Mouse (Mus musculus) testis, postnatal 10 days (tissue): ENCODE results near the gene Rnh1.

Source experiments
- DNase-seq: peaks from one replicate; pipeline ENCODE4 v3.0.0; 2021; ENCODE audit warnings: low spot score

The Rnh1 gene

DNA sequence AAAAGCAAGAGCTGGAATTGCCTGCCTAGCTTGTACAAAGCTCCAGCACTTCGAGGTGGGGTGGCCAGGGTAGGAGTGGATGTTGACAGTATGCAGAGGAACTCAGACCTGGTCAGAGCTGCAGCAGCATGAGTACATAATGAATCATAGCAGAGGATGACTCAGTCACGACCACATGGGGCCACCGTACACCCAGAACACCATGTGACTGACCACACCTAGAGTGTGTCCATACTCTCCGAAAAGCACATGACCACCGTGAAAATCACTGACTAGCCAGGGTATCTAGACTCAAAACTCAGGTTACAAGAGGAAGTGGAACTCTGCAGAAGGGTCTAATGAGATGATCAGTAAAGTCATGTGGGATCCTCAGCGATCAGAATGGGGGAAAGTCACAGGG lies 7.8 kb downstream of the Rnh1 start:
- DNase-seq: no peak

DNA sequence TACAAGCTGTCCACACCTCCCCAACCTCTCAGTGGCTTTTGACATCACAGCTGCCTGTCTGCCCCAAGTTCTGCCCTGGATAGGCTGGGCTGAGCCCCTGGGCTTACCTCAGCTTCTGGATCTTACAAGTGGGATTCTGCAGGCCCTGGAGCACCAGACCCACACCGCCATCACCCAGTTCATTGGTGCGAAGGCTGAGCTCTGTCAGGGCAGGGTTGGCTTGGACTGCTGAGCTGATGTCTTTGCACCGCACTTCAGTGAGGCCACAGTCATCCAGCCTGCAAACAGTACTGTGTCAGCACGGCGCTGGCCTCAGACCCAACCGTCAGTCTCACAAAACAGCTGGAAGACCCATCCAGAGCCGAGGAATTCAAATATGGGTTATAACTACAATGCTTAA lies 8.3 kb downstream of the Rnh1 start:
- no peak for DNase-seq

DNA sequence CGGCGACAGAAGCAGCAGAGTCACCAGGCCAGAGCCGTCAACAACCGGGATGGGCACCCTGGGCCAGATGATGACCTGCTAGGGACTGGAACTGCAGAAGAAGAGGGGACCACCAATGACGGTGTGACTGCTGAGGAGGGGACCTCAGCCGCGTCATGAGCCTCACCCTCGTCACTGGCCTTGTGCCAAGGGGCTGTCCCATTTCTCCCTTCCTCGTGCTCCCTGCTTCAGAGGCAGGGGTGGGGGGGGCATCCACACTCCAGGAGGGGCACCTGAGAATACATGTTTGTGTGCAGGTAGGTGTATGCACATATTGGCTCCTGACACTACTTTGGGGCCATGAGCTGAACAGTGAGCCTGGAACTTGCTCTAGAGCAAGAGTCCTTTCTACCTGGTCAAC lies 17.3 kb downstream of the Rnh1 start:
- DNase-seq: peak; percentile 59

DNA sequence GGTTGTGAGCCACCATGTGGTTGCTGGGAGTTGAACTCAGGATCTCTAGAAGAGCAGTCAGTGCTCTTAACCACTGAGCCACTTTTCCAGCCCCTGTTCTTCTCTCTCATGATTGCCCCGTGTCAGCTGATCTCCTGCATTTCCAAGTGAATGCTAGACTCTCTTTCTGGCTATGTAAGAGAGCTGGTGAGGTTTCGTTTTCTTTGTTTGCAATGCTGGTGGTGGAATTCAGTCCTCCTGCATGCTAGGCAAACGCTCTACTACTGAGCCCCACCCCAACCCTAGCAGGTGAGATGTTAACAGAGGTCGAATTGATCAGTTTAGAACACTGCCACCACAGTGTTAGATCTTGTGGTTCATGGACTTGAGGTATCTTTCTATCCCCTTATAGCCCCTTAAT lies 24.0 kb downstream of the Rnh1 start:
- no peak for DNase-seq

DNA sequence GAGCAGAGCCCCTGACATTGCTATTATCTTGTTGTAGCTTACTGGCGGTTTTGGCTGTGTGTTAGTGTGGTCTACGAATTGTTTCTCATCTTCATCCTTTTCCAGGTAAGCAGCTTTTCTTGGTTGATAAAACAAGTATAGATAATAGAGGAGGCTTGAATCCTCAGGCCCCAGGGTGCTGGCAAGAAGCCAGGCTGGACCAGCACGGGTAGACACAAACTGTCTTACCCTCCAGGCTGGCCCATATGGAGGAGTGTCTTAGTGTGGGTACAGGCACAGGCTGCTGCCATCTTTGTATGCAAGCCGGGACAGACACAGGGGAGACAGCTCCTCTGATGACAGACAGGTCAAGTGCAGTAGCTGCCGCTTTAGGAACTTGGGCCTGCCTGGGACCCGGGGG lies 25.6 kb downstream of the Rnh1 start:
- DNase-seq: peak; percentile 64

DNA sequence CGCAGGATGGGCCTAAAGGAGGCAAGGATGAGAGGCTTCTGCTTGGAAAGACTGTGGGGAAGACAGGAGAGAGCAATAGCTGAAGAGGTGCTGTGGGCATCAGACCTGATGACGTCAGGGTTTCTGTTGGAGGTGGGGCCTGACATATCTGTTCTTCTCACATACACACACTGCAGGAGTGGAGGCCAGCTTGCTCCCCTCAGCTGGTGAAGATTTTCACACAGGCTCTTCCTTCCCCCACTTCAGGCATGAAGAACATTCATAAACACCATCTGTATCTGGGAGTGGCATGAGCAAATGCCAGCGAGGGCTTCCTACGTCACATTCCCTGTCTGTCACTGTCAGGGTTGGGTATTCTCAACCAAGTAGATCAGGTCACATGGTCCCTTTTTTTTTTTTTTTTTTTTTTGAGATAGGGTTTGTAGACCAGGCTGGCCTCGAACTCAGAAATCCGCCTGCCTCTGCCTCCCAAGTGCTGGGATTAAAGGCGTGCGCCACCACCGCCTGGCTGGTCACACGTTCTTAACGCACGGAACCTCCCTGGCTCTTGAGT lies 26.5 kb downstream of the Rnh1 start:
- DNase-seq: no peak

DNA sequence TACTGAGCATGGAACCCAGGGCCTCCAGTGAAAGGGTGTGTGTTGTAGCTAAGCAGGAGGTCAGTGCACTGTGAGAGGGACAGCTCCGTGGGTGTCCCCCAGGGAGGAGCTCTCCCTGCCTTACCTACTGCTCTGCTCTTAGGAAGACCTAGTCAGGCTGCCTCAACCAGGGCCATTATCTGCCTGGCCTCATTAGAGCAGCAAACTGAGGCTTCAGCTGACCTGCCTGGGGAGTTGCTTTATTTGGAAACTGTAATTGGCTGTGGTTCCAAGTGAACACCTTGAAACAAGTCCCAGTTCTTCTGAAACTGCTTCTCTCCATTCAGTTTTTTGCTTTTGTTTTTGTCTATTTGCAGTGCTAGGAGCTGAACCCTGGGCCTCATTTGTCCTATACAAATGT lies 27.3 kb downstream of the Rnh1 start:
- DNase-seq: no peak

DNA sequence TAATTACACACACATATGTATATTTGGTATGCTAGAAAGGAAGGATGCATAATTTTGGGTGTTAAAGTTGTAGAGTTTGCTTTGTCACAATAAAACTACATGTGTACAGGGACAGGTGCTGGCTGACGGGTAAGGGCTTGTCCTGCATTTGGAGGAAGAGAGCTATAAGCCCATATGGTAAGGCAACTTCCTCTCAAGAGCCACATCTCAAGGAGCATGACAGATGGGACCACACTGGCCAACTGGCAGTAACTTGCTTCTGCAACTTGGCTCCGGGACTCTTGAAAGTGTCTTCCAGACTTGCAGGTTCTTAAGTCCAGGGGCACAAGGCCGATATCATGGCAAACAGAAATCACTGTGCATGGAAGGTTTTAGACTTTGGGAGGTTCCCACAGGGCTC lies 28.0 kb downstream of the Rnh1 start:
- DNase-seq: no peak

DNA sequence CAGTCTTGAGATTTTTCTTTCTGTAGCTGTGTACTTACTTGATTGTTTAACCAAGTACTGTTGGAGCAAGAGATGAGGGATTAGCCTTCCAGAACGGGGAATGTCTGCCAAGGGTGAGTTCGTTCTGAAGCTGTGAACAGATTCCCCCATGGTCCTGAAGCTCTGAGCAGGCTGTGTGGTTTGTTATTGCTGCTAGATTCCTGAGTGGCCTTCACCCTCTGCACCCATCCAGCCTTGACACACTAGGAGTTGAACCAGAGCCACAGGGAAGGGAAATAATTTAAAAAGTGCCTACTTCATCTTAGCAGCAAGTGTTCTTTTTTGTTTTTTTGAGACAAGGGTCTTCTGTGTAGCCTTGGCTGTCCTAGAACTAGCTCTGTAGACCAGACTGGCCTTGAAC lies 28.8 kb downstream of the Rnh1 start:
- no peak for DNase-seq

DNA sequence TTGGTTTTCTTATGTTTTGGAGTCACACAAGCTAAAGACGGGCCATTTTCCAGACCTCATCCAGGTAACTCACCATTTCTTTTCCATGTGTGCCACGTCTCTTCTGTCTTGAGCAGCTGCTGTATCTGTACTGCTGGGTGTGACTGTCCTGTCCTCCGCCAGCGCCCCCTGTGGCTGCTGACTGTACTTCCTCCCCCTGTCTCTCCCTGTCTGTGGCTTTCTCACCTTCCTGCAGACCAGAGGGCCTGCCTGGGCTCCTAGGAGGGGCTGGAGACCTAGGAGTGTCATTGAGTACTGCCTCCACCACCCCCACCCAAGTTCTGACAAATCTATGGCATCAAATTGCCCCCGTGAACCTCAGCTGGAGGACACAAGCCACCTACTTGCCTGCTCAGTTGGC lies 29.5 kb downstream of the Rnh1 start:
- peak; percentile 82 for DNase-seq

DNA sequence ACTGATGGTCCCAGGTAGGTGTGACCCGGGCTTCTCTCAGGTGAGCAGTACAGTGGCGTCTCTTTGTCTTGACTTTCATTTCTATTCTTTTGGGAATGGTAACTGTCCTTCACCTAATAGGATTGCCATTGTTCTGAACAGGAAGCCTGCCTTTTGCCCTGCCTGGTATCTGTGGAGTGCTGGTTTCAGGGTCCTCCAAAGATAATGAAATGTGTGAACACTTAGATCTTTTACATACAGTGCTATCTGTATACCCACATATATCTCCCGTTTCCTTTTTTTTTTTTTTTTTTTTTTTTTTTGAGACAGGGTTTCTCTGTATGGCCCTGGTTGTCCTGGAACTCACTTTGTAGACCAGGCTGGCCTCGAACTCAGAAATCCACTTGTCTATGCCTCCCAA lies 31.3 kb downstream of the Rnh1 start:
- DNase-seq: no peak

DNA sequence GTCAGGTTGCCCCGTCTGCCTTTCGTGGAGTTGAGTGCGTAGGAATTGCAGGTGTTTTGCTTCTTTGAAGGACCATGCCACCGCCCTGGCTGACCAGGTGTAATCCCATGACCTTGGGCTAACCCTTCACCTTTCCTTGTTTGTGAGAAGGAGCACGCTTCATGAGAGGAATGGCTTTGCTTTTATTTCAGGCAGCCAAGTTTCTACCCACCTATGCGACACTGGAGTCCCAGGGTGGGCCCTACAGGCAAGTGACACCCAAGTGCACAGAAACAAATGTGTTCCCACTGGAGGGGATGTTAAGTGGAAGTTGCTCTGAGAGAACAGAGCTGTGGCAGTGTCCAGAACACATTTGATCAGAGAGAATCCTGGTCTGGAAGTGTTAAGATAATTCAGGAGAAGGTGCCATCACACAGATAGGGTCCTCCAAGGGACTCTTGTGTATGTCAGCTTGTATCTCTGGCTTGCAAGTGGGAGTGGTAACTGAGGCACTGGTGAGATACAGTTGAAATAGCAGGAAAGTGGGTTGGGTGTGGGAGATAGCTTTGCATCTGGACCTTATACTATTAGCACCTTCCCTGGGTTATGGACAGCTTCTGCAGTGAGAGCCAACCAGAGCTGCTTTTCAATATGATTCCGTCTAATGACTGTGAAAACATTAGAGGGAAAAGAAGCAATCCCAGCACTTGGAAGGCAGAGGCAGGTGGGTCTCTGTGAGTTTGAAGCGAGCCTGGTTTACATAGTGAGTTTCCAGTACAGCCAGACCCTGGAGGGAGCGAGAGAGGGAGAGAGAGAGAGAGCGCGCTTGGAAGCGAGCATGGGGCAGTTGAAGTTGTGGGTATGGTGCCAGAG lies 40.5 kb downstream of the Rnh1 start:
- no peak for DNase-seq

DNA sequence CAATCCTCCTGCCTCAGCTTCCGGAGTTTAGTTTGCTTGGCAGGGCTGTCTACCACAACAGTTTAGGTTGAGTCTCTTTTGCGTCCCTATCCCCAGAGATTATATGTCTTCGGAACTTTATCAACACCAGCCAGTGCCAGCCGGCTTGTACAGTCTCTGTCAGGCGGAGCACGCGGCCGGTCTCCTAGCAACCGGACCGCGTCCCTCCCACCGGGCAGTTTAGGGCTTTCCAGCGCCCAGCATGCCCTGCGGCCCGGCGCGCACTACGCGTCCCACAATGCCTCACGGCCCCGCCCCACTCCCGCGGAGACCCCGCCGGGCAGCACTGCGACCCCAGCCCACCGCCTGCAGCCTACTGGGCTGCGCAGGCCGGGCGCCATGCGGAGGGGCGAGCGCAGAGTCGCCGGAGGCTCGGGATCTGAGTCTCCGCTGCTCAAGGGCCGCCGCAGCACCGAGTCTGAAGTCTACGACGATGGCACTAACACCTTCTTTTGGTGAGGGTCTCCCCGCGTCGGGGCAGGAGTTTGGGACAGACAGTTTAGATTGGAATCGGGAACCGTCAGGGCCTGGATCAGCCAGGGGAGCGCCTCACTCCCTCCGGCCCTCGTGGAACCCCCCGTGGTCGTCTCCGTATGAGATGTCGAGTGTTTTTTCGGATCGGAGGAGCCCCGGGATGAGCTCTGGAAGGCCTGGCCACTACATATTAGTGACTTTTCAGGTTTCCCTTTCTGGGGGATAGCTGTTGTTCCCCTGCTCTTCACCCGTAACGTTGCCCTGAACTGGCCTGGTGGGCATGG lies 41.4 kb downstream of the Rnh1 start:
- DNase-seq: peak; percentile 92

DNA sequence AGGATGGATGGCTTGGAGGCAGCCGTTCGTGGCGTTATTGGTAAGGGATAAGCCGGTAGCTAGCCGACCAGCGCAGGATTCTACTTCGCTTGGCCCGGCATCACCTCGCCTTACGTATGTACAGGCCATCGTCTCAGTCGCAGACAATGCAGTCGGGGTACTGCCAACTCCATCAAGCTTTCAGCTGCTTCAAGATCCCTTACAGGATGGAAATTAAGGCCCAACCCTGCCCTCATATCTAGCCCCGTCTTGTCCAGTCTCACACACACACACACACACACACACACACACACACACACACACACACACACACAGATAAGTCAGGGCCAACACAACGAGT lies 49.2 kb downstream of the Rnh1 start:
- no peak for DNase-seq

DNA sequence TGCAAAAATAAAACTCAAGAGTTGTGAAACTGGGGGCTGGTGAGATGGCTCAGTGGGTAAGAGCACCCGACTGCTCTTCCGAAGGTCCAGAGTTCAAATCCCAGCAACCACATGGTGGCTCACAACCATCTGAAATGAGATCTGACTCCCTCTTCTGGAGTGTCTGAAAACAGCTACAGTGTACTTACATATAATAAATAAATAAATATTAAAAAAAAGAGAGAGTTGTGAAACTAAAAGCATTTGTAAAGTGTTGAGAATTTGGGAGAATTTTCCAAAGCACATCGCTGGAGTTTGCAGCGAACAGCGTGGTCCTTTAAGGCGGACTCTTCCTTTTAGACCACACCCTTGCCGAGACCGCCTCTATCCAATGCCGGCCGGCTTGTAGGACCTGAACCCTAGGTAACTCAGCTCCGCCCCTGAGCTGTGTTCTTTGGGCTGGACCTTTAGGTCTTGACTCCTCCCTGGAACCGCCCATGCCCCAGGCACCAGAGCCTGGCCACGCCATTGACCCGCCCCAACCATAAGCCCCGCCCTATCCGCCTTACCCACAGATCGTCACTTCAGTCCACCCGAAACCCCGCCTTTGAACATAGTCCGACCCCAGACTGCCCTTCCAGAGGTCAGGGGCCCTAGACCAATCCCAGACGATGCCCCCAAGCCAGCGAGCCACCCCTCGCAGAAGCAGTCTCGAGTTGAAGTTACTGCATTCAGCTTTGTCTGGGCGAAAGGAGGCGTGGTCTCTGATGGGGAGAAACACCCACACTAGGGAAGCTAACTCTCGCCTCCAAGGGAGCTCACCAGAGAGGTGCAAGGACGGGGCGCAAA lies 49.8 kb downstream of the Rnh1 start:
- DNase-seq: peak; percentile 96

DNA sequence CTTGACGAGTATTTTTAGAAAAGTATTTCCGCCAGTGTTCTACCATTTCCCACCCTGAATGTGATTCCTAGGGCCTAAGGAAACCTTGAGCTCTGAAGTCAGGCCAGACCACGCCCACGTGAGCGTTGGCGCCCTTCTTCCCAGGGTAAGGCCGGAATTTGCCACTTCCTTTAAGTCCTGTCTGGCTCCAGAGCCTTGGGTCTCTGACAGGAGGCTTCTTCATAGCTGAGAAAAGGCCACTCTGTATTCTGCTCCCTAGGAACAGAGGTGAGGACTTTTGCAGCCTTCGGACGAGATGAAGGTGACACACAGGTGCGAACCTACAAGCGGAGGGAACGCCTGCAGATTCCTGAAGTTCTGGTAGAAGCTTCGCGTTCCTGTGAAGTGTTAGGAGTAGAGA lies 50.4 kb downstream of the Rnh1 start, which contains the start of gene Ptdss2:
TSS of gene Ptdss2 (plus strand) at position 138 of the 400 bp plus-strand sequence.
- peak; percentile 54 for DNase-seq

DNA sequence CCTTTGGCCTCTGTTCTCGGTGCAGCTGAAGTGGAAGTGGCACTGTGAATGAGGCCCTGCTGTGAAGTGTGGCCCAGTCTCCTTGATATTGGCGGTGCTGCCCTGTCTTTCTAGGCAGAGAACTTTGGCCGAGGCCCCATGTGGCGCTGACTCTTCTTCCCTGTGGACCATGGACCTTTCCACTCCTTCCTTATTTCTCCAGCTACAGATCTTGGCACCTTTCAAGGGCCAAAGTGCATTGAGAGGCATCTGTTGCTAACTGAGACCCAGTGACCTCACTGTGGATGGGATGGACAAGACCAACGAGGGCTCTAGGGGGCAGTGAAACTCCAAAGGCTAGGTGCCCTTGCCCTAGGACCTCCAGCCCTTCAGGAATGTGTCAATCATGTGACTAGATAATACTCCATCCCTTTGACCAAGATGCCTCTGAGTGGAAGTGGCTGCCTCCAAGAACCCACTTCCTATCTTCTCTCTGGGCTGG lies 51.6 kb downstream of the Rnh1 start:
- DNase-seq: no peak

DNA sequence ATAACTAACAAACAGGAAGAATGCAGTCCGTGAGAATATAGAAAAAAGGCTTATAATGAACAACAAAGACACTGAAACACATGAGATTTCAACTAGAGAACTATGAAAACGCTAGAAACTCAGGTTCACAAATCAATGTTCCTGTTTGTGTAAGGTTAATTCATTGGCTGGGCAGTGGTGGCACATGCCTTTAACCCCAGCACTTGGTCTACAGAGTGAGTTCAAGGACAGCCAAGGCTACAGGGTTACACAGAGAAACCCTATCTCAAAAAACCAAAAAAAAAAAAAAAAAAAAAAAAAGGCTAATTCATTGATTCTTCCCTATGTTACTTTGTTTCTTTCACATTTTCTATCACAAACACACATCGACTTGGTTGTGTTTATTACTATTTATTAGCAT lies 52.1 kb downstream of the Rnh1 start:
- DNase-seq: no peak

DNA sequence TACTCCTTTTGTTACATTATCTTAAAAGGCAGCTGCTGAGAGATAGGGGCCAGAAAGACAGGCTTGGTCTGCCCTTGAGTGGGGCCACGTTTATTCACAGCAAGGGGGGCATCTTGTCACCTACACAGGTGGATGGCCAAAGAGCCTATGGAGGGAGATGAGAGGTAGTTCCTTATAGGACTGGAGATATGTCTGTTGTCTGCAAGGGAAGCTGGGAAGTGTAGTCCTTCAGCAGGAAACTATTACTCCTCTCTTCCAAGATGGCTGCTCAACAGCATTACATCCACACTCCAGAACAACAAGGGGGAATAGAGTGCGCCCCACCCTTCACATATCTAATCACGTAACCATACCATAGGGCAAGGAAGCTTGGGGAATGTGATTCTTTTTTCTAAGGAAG lies 53.2 kb downstream of the Rnh1 start:
- no peak for DNase-seq

DNA sequence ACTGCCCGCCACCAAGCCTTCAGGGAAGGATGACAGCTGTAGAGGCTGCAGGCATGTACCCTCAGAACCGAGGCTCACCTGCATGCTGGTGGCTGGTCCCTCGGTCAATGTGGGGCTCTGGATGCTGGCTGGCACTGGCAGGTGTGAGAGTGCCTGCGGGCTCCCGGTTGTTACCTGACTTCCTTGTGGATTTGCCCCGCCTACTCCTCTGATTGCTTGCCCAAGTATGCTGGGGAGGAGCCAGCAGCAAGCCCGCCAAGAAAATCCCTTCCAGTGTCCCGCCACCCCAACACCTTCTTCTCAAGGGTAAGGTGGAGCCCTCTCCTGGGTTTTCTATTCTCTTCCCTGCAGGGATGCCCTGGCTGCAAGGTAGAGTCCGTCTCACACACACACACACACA lies 55.0 kb downstream of the Rnh1 start, which contains the start of gene Ano9:
TSS of gene Ano9 (minus strand) at position 171 of the 400 bp plus-strand sequence.
- DNase-seq: no peak

DNA sequence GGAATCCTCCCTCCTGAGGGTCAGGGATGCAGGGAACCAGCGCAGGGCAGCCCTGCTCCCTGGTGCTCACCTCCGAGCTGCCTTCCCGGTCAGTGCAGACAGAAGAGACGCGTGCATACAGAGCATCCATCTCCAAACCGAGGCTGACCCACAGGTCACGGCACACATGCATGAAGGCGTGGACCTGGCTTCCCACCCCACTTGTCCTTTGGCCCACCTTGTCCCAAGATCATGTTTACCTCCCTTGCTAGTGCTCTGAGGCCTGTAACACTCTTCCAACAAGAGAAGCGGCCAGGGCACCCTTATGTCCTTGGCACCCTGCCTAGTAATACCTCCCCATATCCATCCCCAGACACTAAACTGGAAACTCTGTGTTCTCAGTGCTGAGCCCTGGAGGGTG lies 56.8 kb downstream of the Rnh1 start:
- no peak for DNase-seq
